Mouse (Mus musculus) CH12.LX (cell line): Measurements from ENCODE around the gene Dnajc7.

Experiments used
- MAZ ChIP-seq: IDR thresholded peaks from 2 replicates; pipeline ENCODE4 v1.6.1; 2012; ENCODE audit warnings: low read depth, mild to moderate bottlenecking, inconsistent platforms, low read length, improper control_type of control experiment, moderate library complexity
- PAX5 ChIP-seq: IDR thresholded peaks from 2 replicates; pipeline ENCODE4 v1.6.1; 2012; ENCODE audit warnings: low read length, inconsistent platforms, mixed read lengths

DNA sequence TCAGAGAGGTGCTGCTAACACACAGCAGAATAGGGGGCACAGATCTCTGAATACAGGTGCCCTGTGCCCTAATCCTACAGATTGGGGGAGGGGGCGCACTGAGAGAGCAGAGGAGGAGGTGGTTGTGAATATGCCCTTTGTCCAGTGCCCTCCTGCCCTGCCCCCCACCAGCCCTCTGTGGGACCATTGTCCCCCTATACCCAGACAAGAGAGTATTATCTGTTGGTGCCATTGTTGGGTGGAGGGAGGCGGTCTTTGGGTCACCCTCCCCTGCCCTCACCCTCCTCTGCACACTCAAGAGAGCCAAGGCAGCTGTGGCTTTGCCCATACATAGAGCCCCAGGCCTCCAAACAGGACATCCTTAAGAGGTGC is 44.5 kb downstream of the Dnajc7 start:
- TF ChIP-seq MAZ (no peak), PAX5 (no peak)
